Mouse (Mus musculus) forebrain, embryonic 11.5 days (tissue): ENCODE results near the gene Sbk3. TPM values are rescaled to one million over a fixed set of nuclear protein-coding genes. Genes with fewer than 3 reads are reported as not detected.

Experiments
- ATAC-seq: fragments of 200-750 bp; cut with Nextera tagmentation; replicated peaks from 2 replicates; pipeline ENCODE4 v1.8.0; 2017; ENCODE audit warnings: moderate TSS enrichment; ENCODE audit not compliant: low FRiP score
- DNase-seq: peaks from one replicate; pipeline ENCODE4 v3.0.0-alpha.2; 2017; ENCODE audit warnings: low spot score
- H3K27ac ChIP-seq: fragments of 300-500 bp; sonication (generic); 2 replicates; pipeline ENCODE4 v1.5.1; 2014; ENCODE audit warnings: low read depth, low read length
- H3K27me3 ChIP-seq: fragments of 300-500 bp; sonication (generic); 2 replicates; pipeline ENCODE4 v1.6.1; 2014; ENCODE audit warnings: mild to moderate bottlenecking, low read length, mixed read lengths; ENCODE audit not compliant: control insufficient read depth, insufficient read depth
- H3K36me3 ChIP-seq: fragments of 300-500 bp; sonication (generic); 2 replicates; pipeline ENCODE4 v1.6.1; 2014; ENCODE audit warnings: mild to moderate bottlenecking, low read length, moderate library complexity, mixed read lengths; ENCODE audit not compliant: control insufficient read depth, insufficient read depth
- H3K4me1 ChIP-seq: fragments of 300-500 bp; sonication (generic); replicated peaks from 2 replicates; pipeline ENCODE4 v1.6.1; 2014; ENCODE audit warnings: low read length, mixed read lengths; ENCODE audit not compliant: control insufficient read depth, insufficient read depth
- H3K4me2 ChIP-seq: fragments of 300-500 bp; sonication (generic); 2 replicates; pipeline ENCODE4 v1.6.1; 2014; ENCODE audit warnings: low read depth, mild to moderate bottlenecking, low read length, moderate library complexity, mixed read lengths; ENCODE audit not compliant: severe bottlenecking
- H3K4me3 ChIP-seq: fragments of 300-500 bp; sonication (generic); 2 replicates; pipeline ENCODE4 v1.5.1; 2014; ENCODE audit warnings: low read depth, low read length
- H3K9ac ChIP-seq: fragments of 300-500 bp; sonication (generic); 2 replicates; pipeline ENCODE4 v1.6.1; 2014; ENCODE audit warnings: low read length
- H3K9me3 ChIP-seq: fragments of 300-500 bp; sonication (generic); 2 replicates; pipeline ENCODE4 v1.6.1; 2016; ENCODE audit warnings: low read length, mixed read lengths; ENCODE audit not compliant: control insufficient read depth
- WGBS: fragments of 180-500 bp; shearing (Covaris S2); extraction: QIAGEN DNeasy Blood & Tissue Kit; methylation state at CpG from one replicate; pipeline ENCODE4 v1.1.7; 2014; 5-methylcytosine and 5-hydroxymethylcytosine counted together
- polyA plus RNA-seq: library from polyadenylated mRNA; unstranded; fragments of >200 nt; fragmentation: Nextera tagmentation; extraction: Ambion mirVana; gene quantifications from 2 replicates; pipeline ENCODE4 v1.2.1, GENCODE M21; 2014

Sbk3 gene
- polyA plus RNA-seq, 1 experiment from 2014 or later: 0.12 TPM

- no peak overlapping the region for H3K4me2 ChIP-seq
- H3K27ac ChIP-seq: no peak overlapping the region
- no peak overlapping the region for H3K4me3 ChIP-seq
- no peak overlapping the region for H3K9ac ChIP-seq
- H3K27me3 ChIP-seq: no peaks in the 10 kb centered on the region
- WGBS: 87% methylated on average over 4 of the region's 4 CpGs
- ATAC-seq (no peak), DNase-seq (no peak)
- no peaks in the 10 kb centered on the region for H3K4me1 ChIP-seq
- no peaks in the 10 kb centered on the region; the same call in 1 of the 2 replicates for H3K36me3 ChIP-seq
- H3K9me3 ChIP-seq: no peaks in the 10 kb centered on the region
These were observed 36.6 kb downstream of the Sbk3 start for GRCm38 (mm10) chr7:4934160-4934914.

GRCm38 (mm10) chr7:4933103-4933502 is 37.9 kb downstream of the Sbk3 start:
- Histone ChIP-seq H3K4me2 (no peak overlapping the region), H3K27me3 (no peaks in the 10 kb centered on the region), H3K36me3 (no peaks in the 10 kb centered on the region; the same call in 1 of the 2 replicates), H3K9me3 (no peaks in the 10 kb centered on the region), H3K4me1 (no peaks in the 10 kb centered on the region), H3K27ac (no peak overlapping the region), H3K4me3 (no peak overlapping the region), H3K9ac (no peak overlapping the region)
- WGBS: 85% methylated on average over 12 of the region's 12 CpGs
- no peak for DNase-seq
- no peak for ATAC-seq

DNA sequence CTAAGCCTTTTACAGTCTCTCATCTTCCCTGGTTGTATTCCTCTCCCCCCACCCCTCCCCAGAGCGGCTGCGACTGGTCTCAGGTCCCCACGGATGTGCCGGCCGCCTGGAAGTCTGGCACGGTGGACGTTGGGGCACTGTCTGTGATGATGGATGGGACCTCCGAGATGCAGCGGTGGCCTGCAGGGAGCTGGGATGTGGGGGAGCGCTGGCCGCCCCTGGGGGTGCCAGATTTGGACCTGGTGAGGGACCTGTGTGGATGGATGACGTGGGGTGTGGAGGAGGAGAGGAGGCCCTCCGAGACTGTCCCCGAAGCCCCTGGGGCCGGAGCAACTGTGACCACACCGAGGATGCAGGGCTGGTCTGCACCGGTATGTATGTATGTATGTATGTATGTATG is 42.6 kb downstream of the Sbk3 start:
- DNase-seq: no peak
- Histone ChIP-seq H3K27me3 (no peaks in the 10 kb centered on the region), H3K4me2 (no peak overlapping the region), H3K9ac (no peak overlapping the region), H3K9me3 (no peaks in the 10 kb centered on the region), H3K4me3 (no peak overlapping the region), H3K27ac (no peak overlapping the region), H3K4me1 (peaks cover 28% of the 10 kb centered on the region), H3K36me3 (no peaks in the 10 kb centered on the region)
- ATAC-seq: no peak
- 89% methylated on average over 17 of the region's 17 CpGs for WGBS

GRCm38 (mm10) chr7:4927711-4928110 is 43.3 kb downstream of the Sbk3 start:
- Histone ChIP-seq H3K36me3 (no peaks in the 10 kb centered on the region), H3K9me3 (no peaks in the 10 kb centered on the region), H3K4me3 (no peak overlapping the region), H3K4me1 (peaks cover 32% of the 10 kb centered on the region), H3K9ac (no peak overlapping the region), H3K4me2 (no peak overlapping the region), H3K27me3 (no peaks in the 10 kb centered on the region), H3K27ac (no peak overlapping the region)
- ATAC-seq (no peak), DNase-seq (no peak)
- 65% methylated on average over 8 of the region's 8 CpGs for WGBS

DNA sequence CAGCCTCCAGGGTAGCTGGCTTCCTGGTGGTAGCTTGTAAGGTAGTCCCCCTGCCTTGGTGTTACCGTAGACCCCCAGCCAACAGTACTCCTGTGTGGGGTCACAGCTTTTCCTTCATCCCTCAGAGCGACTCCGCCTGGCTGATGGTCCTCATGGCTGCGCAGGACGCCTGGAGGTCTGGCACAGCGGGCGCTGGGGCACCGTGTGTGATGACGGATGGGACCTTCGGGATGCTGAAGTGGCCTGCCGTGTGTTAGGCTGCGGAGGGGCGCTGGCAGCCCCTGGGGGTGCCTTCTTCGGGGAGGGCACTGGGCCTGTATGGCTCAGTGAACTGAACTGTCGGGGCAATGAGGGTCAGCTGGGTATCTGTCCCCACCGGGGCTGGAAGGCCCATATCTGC is 44.1 kb downstream of the Sbk3 start:
- 80% methylated on average over 16 of the region's 16 CpGs for WGBS
- H3K4me3 ChIP-seq: no peak overlapping the region
- peaks cover 37% of the 10 kb centered on the region for H3K4me1 ChIP-seq
- DNase-seq (peak; percentile 52), ATAC-seq (no peak)
- no peak overlapping the region for H3K4me2 ChIP-seq
- no peaks in the 10 kb centered on the region for H3K27me3 ChIP-seq
- 0 out of 2 replicates have a peak overlapping the region, but pooled peaks have one; percentile 12 for H3K27ac ChIP-seq
- H3K9me3 ChIP-seq: no peaks in the 10 kb centered on the region
- H3K9ac ChIP-seq: no peak overlapping the region
- H3K36me3 ChIP-seq: no peaks in the 10 kb centered on the region

DNA sequence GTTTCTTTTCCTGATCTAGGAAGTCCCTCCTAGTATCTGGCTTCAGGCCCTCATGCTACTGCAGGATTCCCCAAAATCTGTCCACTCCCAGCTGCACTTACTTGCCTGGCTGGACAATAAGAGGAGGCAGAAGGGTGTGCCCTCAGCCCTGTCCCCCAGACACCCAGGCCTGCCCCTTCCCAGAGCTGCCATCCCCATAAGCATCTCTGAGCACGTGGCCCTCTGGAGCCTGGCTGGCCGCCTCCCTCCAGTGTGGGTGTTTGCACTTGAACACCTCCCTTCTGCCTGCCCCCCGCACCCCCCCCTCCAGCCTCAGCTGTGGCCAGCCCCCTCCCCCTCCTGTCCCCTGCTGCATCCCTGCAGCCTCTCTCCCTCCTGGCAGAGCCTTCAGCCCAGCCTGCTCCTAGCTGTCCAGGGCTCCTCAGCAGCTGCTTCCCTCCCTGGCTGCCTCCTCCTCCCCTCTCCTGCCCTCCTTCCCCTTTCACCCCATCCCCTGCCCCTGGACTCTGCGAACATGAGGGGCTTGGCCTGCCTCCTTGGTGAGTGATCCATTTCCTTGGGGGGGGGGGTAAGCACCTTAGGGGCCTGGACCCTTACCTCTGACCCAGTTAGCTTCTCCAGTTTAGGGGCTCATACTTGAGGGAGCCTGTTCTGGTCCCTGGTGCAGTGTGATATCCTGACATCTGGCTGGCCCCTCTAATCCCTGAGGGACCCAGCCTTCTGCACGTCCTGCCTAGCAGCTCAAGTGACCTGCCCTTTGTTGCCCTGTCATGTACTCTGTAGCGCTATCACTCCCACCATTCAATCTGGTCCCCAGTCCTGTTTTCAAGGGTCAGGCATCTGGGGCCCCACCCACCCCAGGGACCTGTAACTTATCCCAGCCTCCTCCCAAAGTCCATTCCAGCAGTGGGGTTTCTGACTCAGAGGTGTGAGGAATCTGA is 45.3 kb downstream of the Sbk3 start, which contains the start of gene Ssc5d:
Ssc5d (plus strand) TSS at position 345 of the 941 bp plus-strand sequence.
- ATAC-seq: peak; percentile 14; the same call in 1 of the 2 replicates
- no peaks in the 10 kb centered on the region for H3K9me3 ChIP-seq
- peak within 1 kb of the TSS; percentile 97 for H3K27ac ChIP-seq
- H3K9ac ChIP-seq: peak within 1 kb of the TSS; percentile 71
- peak; percentile 72 for DNase-seq
- 2% methylated on average over 5 of the region's 6 CpGs for WGBS
- peaks cover 2% of the 10 kb centered on the region; the same call in 1 of the 2 replicates for H3K36me3 ChIP-seq
- H3K27me3 ChIP-seq: no peaks in the 10 kb centered on the region
- no peak within 1 kb of the TSS for H3K4me3 ChIP-seq
- H3K4me2 ChIP-seq: peak within 1 kb of the TSS; percentile 18; the same call in 1 of the 2 replicates
- peaks cover 43% of the 10 kb centered on the region for H3K4me1 ChIP-seq

DNA sequence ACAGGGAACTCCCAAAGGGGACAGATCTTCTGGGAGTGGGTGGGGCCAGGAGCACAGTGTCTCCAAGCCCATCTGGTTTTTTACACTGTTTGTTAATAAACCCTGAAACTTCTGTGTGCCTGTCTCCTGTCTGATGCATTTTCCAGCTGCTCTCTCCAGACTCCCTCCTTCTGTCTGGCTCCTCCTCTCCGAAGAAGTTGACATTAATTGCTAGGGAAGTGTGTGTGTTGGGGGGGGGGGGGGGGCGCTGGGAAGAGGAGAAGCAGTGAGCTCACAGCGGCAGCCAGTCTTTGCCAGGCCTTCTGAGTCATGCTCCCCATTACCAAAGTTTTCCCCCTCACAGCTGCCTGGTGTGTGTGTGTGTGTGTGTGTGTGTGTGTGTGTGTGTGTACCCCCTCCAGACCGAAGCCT is 46.1 kb downstream of the Sbk3 start:
- WGBS: 7% methylated on average over 4 of the region's 4 CpGs
- ATAC-seq (no peak), DNase-seq (peak; percentile 64)
- peaks cover 4% of the 10 kb centered on the region; the same call in 1 of the 2 replicates for H3K36me3 ChIP-seq
- peak overlapping the region; percentile 18; the same call in 1 of the 2 replicates for H3K4me2 ChIP-seq
- H3K4me1 ChIP-seq: peaks cover 45% of the 10 kb centered on the region
- H3K9me3 ChIP-seq: no peaks in the 10 kb centered on the region
- H3K4me3 ChIP-seq: no peak overlapping the region
- H3K9ac ChIP-seq: peak overlapping the region; percentile 35; the same call in 1 of the 2 replicates
- peak overlapping the region; percentile 97 for H3K27ac ChIP-seq
- no peaks in the 10 kb centered on the region for H3K27me3 ChIP-seq

DNA sequence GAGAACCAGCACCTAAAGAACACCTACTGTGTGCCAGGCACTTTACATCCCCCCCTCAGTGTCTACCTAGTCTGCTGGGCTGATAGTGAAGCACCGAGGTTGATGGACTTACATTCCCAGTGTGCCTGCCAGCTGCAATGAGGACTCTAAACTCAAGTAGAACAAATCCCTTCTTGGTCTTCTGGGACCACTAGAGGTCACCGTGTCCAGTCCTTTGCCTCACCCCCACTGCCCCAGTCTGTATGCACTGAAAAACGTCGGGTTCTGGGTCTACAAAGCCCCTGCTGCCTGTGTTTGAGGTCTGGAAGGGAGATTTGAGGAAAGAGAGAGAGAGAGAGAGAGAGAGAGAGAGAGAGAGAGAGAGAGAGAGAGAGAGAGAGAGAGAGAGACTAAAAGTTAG is 46.5 kb downstream of the Sbk3 start:
- WGBS: 10% methylated on average over 4 of the region's 4 CpGs
- no peak for ATAC-seq
- DNase-seq: peak; percentile 58

More for the DNA sequence above, 46.5 kb downstream of the Sbk3 start:
- H3K4me1 ChIP-seq: peaks cover 45% of the 10 kb centered on the region
- peak overlapping the region; percentile 81 for H3K4me2 ChIP-seq
- H3K36me3 ChIP-seq: peaks cover 5% of the 10 kb centered on the region; the same call in 1 of the 2 replicates
- no peaks in the 10 kb centered on the region for H3K9me3 ChIP-seq
- peak overlapping the region; percentile 31 for H3K4me3 ChIP-seq
- no peaks in the 10 kb centered on the region for H3K27me3 ChIP-seq
- H3K9ac ChIP-seq: peak overlapping the region; percentile 71
- H3K27ac ChIP-seq: peak overlapping the region; percentile 97
